Mouse (Mus musculus): ENCODE results near the gene Akap9.
"Not testable (repeated sequence)": the region's sequence is repeated elsewhere in the genome, so short reads cannot be mapped to it uniquely, and the experiment has no call there.

The Akap9 gene

GRCm38 (mm10) chr5:4039351-4039750 lies 111.5 kb downstream of the Akap9 start:
- DNase-seq (ENCODE audit: low read depth, low spot score) = no peak

GRCm38 (mm10) chr5:4040372-4040771 lies 112.5 kb downstream of the Akap9 start:
- no peak for DNase-seq (ENCODE audit: low read depth, low spot score)

- no peak for DNase-seq (ENCODE audit: low read depth, low spot score)
These were observed 113.1 kb downstream of the Akap9 start for GRCm38 (mm10) chr5:4040922-4041321.

GRCm38 (mm10) chr5:4060313-4060712 lies 132.5 kb downstream of the Akap9 start:
- no peak for DNase-seq (ENCODE audit: low read depth, low spot score)

- no peak for DNase-seq (ENCODE audit: low read depth, low spot score)
These were observed 138.7 kb downstream of the Akap9 start for GRCm38 (mm10) chr5:4066476-4067115.

- no peak for DNase-seq (ENCODE audit: low read depth, low spot score)
These were observed 139.3 kb downstream of the Akap9 start for GRCm38 (mm10) chr5:4067203-4067602.

- DNase-seq (ENCODE audit: low read depth, low spot score) = no peak
These were observed 151.2 kb downstream of the Akap9 start for GRCm38 (mm10) chr5:4079086-4079485.

GRCm38 (mm10) chr5:4080861-4081260 lies 153.0 kb downstream of the Akap9 start:
- DNase-seq (ENCODE audit: low read depth, low spot score) = no peak

GRCm38 (mm10) chr5:4081513-4081912 lies 153.7 kb downstream of the Akap9 start:
- DNase-seq (ENCODE audit: low read depth, low spot score) = no peak

GRCm38 (mm10) chr5:4084948-4085347 lies 157.1 kb downstream of the Akap9 start:
- no peak for DNase-seq (ENCODE audit: low read depth, low spot score)

GRCm38 (mm10) chr5:4086309-4086708 lies 158.5 kb downstream of the Akap9 start:
- no peak for DNase-seq (ENCODE audit: low read depth, low spot score)

GRCm38 (mm10) chr5:4088190-4088589 lies 160.3 kb downstream of the Akap9 start:
- no peak for DNase-seq (ENCODE audit: low read depth, low spot score)

- DNase-seq (ENCODE audit: low read depth, low spot score) = no peak
These were observed 166.6 kb downstream of the Akap9 start for GRCm38 (mm10) chr5:4094471-4094870.

GRCm38 (mm10) chr5:4101031-4101430 lies 173.2 kb downstream of the Akap9 start:
- no peak for DNase-seq (ENCODE audit: low read depth, low spot score)

- DNase-seq (ENCODE audit: low read depth, low spot score) = no peak
These were observed 173.9 kb downstream of the Akap9 start for GRCm38 (mm10) chr5:4101770-4102169.

- no peak for DNase-seq (ENCODE audit: low read depth, low spot score)
These were observed 175.9 kb downstream of the Akap9 start for GRCm38 (mm10) chr5:4103626-4104340.

GRCm38 (mm10) chr5:4104341-4105040 lies 176.6 kb downstream of the Akap9 start, which contains the start of gene Cyp51:
TSS of gene Cyp51 (minus strand) at chr5:4104746.
- peak; percentile 88 for DNase-seq (ENCODE audit: low read depth, low spot score)

GRCm38 (mm10) chr5:4105651-4106186 lies 177.9 kb downstream of the Akap9 start:
- DNase-seq (ENCODE audit: low read depth, low spot score) = no peak

GRCm38 (mm10) chr5:4107056-4107455 lies 179.2 kb downstream of the Akap9 start:
- DNase-seq (ENCODE audit: low read depth, low spot score) = not testable (repeated sequence)

- no peak for DNase-seq (ENCODE audit: low read depth, low spot score)
These were observed 184.8 kb downstream of the Akap9 start for GRCm38 (mm10) chr5:4112570-4113098.
